Mouse (Mus musculus) limb, embryonic 11.5 days (tissue): ENCODE measurements around the gene Araf. TPM values are rescaled to one million over a fixed set of nuclear protein-coding genes. Genes with fewer than 3 reads are reported as not detected.

ENCODE experiments used
- microRNA-seq: library from miRNA; unstranded; fragments of <30 nt; microRNA quantifications from one replicate; pipeline ENCODE4, GENCODE M21; 2016
- polyA plus RNA-seq: library from polyadenylated mRNA; unstranded; fragments of >200 nt; fragmentation: Nextera tagmentation; extraction: Ambion mirVana; gene quantifications from 2 replicates; pipeline ENCODE4 v1.2.1, GENCODE M21; 2014

The Araf gene
- polyA plus RNA-seq, 1 experiment from 2014 or later = 69.8 TPM

Small RNA genes lying within 50 kb of the gene (microRNA-seq; reads per million reads assigned to microRNA genes)
- gene Gm24824 = not detected
- not detected for gene Mir5617

Other genes with a start within 250 kb of the Araf start
- gene Rgn, start 248.0 kb upstream of the Araf start, polyA plus RNA-seq = 0.18 TPM in 1 of 2 replicates, not detected in the other
- 80.1 and 82.6 TPM in 2 replicates for gene Rbm10, start 180.3 kb upstream of the Araf start, polyA plus RNA-seq
- gene Ndufb11, start 180.2 kb upstream of the Araf start, polyA plus RNA-seq = 189 and 200 TPM in 2 replicates
- 206 and 218 TPM in 2 replicates for gene Uba1, start 139.5 kb upstream of the Araf start, polyA plus RNA-seq
- gene Cdk16, start 109.9 kb upstream of the Araf start, polyA plus RNA-seq = 97.3 and 106 TPM in 2 replicates
- gene Usp11, start 93.9 kb upstream of the Araf start, polyA plus RNA-seq = 49.6 and 51.0 TPM in 2 replicates
- gene Timp1, start 72.4 kb downstream of the Araf start, polyA plus RNA-seq = 12.9 and 13.1 TPM in 2 replicates
- 0.13 and 0.16 TPM in 2 replicates for gene Syn1, start 123.2 kb downstream of the Araf start, polyA plus RNA-seq
- gene Cfp, start 133.7 kb downstream of the Araf start, polyA plus RNA-seq = 3.1 and 3.8 TPM in 2 replicates
- 9.4 and 9.8 TPM in 2 replicates for gene Elk1, start 152.8 kb downstream of the Araf start, polyA plus RNA-seq
- 53.2 and 56.2 TPM in 2 replicates for gene Uxt, start 164.2 kb downstream of the Araf start, polyA plus RNA-seq